Mouse (Mus musculus): ENCODE data around the gene Slc39a9. TPM values are rescaled to one million over a fixed set of nuclear protein-coding genes. Genes with fewer than 3 reads are reported as not detected.

The Slc39a9 gene
- 3.8 and 8.8 TPM in 2 replicates for total RNA-seq (2015; ENCODE audit: low replicate concordance)
- total RNA-seq (2017; ENCODE audit: low replicate concordance) = 2.9 and 6.1 TPM in 2 replicates

GRCm38 (mm10) chr12:80643693-80644505 lies at the start of gene Slc39a9, which contains the start of gene Erh:
Gene Slc39a9 (plus strand): TSS chr12:80643883.
Gene Erh (minus strand): TSS chr12:80644341.
- peak; percentile 94 for ATAC-seq (replicated peaks; ENCODE audit: low FRiP score, poor library complexity, severe bottlenecking)

- ATAC-seq (replicated peaks; ENCODE audit: low FRiP score, poor library complexity, severe bottlenecking) = peak; percentile 72
These were observed 49.5 kb upstream of the Slc39a9 start for GRCm38 (mm10) chr12:80594141-80594540.

- no peak for ATAC-seq (replicated peaks; ENCODE audit: low FRiP score, poor library complexity, severe bottlenecking)
These were observed 48.9 kb upstream of the Slc39a9 start for GRCm38 (mm10) chr12:80594781-80595180.

GRCm38 (mm10) chr12:80595566-80595965 lies 48.1 kb upstream of the Slc39a9 start:
- ATAC-seq (replicated peaks; ENCODE audit: low FRiP score, poor library complexity, severe bottlenecking) = peak; percentile 70

GRCm38 (mm10) chr12:80595968-80596367 lies 47.7 kb upstream of the Slc39a9 start:
- peak; percentile 29 for ATAC-seq (replicated peaks; ENCODE audit: low FRiP score, poor library complexity, severe bottlenecking)

- no peak for ATAC-seq (replicated peaks; ENCODE audit: low FRiP score, poor library complexity, severe bottlenecking)
These were observed 45.4 kb upstream of the Slc39a9 start for GRCm38 (mm10) chr12:80598236-80598635.

- no peak for ATAC-seq (replicated peaks; ENCODE audit: low FRiP score, poor library complexity, severe bottlenecking)
These were observed 44.9 kb upstream of the Slc39a9 start for GRCm38 (mm10) chr12:80598756-80599155.

GRCm38 (mm10) chr12:80601597-80602269 lies 42.0 kb upstream of the Slc39a9 start:
- ATAC-seq (replicated peaks; ENCODE audit: low FRiP score, poor library complexity, severe bottlenecking) = no peak

GRCm38 (mm10) chr12:80602432-80602831 lies 41.3 kb upstream of the Slc39a9 start:
- ATAC-seq (replicated peaks; ENCODE audit: low FRiP score, poor library complexity, severe bottlenecking) = peak; percentile 67

GRCm38 (mm10) chr12:80603566-80603965 lies 40.1 kb upstream of the Slc39a9 start:
- ATAC-seq (replicated peaks; ENCODE audit: low FRiP score, poor library complexity, severe bottlenecking) = no peak

GRCm38 (mm10) chr12:80604218-80604617 lies 39.5 kb upstream of the Slc39a9 start:
- ATAC-seq (replicated peaks; ENCODE audit: low FRiP score, poor library complexity, severe bottlenecking) = no peak

GRCm38 (mm10) chr12:80608576-80608975 lies 35.1 kb upstream of the Slc39a9 start:
- ATAC-seq (replicated peaks; ENCODE audit: low FRiP score, poor library complexity, severe bottlenecking) = no peak

GRCm38 (mm10) chr12:80609928-80610327 lies 33.8 kb upstream of the Slc39a9 start:
- no peak for ATAC-seq (replicated peaks; ENCODE audit: low FRiP score, poor library complexity, severe bottlenecking)

- ATAC-seq (replicated peaks; ENCODE audit: low FRiP score, poor library complexity, severe bottlenecking) = no peak
These were observed 31.4 kb upstream of the Slc39a9 start for GRCm38 (mm10) chr12:80612113-80612791.

GRCm38 (mm10) chr12:80615371-80616257 lies 28.1 kb upstream of the Slc39a9 start:
- no peak for ATAC-seq (replicated peaks; ENCODE audit: low FRiP score, poor library complexity, severe bottlenecking)

GRCm38 (mm10) chr12:80620501-80620900 lies 23.2 kb upstream of the Slc39a9 start:
- ATAC-seq (replicated peaks; ENCODE audit: low FRiP score, poor library complexity, severe bottlenecking) = no peak

- no peak for ATAC-seq (replicated peaks; ENCODE audit: low FRiP score, poor library complexity, severe bottlenecking)
These were observed 11.9 kb upstream of the Slc39a9 start for GRCm38 (mm10) chr12:80631790-80632189.

GRCm38 (mm10) chr12:80642725-80643692 lies 674 bp upstream of the Slc39a9 start:
- ATAC-seq (replicated peaks; ENCODE audit: low FRiP score, poor library complexity, severe bottlenecking) = peak; percentile 45
